Mouse (Mus musculus) heart, embryonic 10.5 days (tissue): ENCODE results near the gene N4bp1. TPM values are rescaled to one million over a fixed set of nuclear protein-coding genes. Genes with fewer than 3 reads are reported as not detected.
A peak's percentile ranks its signal among the peaks of the same experiment; 100 is the strongest.

Experiments
- DNase-seq: peaks from one replicate; pipeline ENCODE4 v3.0.0-alpha.2; 2017; ENCODE audit warnings: low spot score
- H3K27ac ChIP-seq: fragments of 300-500 bp; sonication (generic); 2 replicates; pipeline ENCODE4 v1.5.1; 2016; ENCODE audit warnings: mild to moderate bottlenecking
- H3K27me3 ChIP-seq: fragments of 300-500 bp; sonication (generic); 2 replicates; pipeline ENCODE4 v1.6.1; 2016; ENCODE audit warnings: mild to moderate bottlenecking; ENCODE audit not compliant: poor library complexity, insufficient read depth, severe bottlenecking
- H3K36me3 ChIP-seq: fragments of 300-500 bp; sonication (generic); 2 replicates; pipeline ENCODE4 v1.6.1; 2016; ENCODE audit warnings: mild to moderate bottlenecking, moderate library complexity
- H3K4me1 ChIP-seq: fragments of 300-500 bp; sonication (generic); 2 replicates; pipeline ENCODE4 v1.6.1; 2016; ENCODE audit warnings: mild to moderate bottlenecking
- H3K4me3 ChIP-seq: fragments of 300-500 bp; sonication (generic); 2 replicates; pipeline ENCODE4 v1.5.1; 2016; ENCODE audit warnings: mild to moderate bottlenecking, moderate library complexity
- H3K9me3 ChIP-seq: fragments of 300-500 bp; sonication (generic); 2 replicates; pipeline ENCODE4 v1.6.1; 2016; ENCODE audit warnings: mild to moderate bottlenecking, moderate library complexity
- WGBS: fragments of 180-500 bp; shearing (Covaris S2); methylation state at CpG from one replicate; pipeline ENCODE4 v1.1.7; 2016; 5-methylcytosine and 5-hydroxymethylcytosine counted together
- polyA plus RNA-seq: library from polyadenylated mRNA; unstranded; fragments of >200 nt; fragmentation: Nextera tagmentation; extraction: Ambion mirVana; gene quantifications from 2 replicates; pipeline ENCODE4 v1.2.1, GENCODE M21; 2016

Gene N4bp1
- polyA plus RNA-seq, 1 experiment from 2014 or later: 9.9 TPM

- Histone ChIP-seq H3K36me3 (no peaks in the 10 kb centered on the region), H3K27me3 (no peaks in the 10 kb centered on the region), H3K4me1 (no peaks in the 10 kb centered on the region), H3K27ac (no peak overlapping the region), H3K4me3 (no peak overlapping the region), H3K9me3 (no peaks in the 10 kb centered on the region)
- no peak for DNase-seq
Observed at GRCm38 (mm10) chr8:86826538-86826937, 58.5 kb downstream of the N4bp1 start.

GRCm38 (mm10) chr8:86825674-86826448 is 59.2 kb downstream of the N4bp1 start:
- WGBS: 78% methylated on average over 9 of the region's 9 CpGs

GRCm38 (mm10) chr8:86824735-86825134 is 60.3 kb downstream of the N4bp1 start:
- Histone ChIP-seq H3K27ac (no peak overlapping the region), H3K4me3 (no peak overlapping the region), H3K27me3 (no peaks in the 10 kb centered on the region), H3K36me3 (no peaks in the 10 kb centered on the region), H3K4me1 (0 out of 2 replicates have a peak, but pooled peaks cover 8% of the 10 kb centered on the region), H3K9me3 (no peaks in the 10 kb centered on the region)
- DNase-seq: no peak
- 75% methylated on average over 4 of the region's 4 CpGs for WGBS

More at GRCm38 (mm10) chr8:86825674-86826448, 59.2 kb downstream of the N4bp1 start:
- no peak for DNase-seq
- no peak overlapping the region for H3K4me3 ChIP-seq
- H3K27ac ChIP-seq: no peak overlapping the region
- H3K27me3 ChIP-seq: no peaks in the 10 kb centered on the region
- no peaks in the 10 kb centered on the region for H3K36me3 ChIP-seq
- 0 out of 2 replicates have a peak, but pooled peaks cover 4% of the 10 kb centered on the region for H3K4me1 ChIP-seq
- H3K9me3 ChIP-seq: no peaks in the 10 kb centered on the region

- 11% methylated on average over 3 of the region's 3 CpGs for WGBS
- H3K27me3 ChIP-seq: no peaks in the 10 kb centered on the region
Observed at GRCm38 (mm10) chr8:86820756-86821201, 64.3 kb downstream of the N4bp1 start.

GRCm38 (mm10) chr8:86820186-86820755 is 64.8 kb downstream of the N4bp1 start:
- H3K27ac ChIP-seq: 0 out of 2 replicates have a peak overlapping the region, but pooled peaks have one; percentile 22
- H3K36me3 ChIP-seq: no peaks in the 10 kb centered on the region
- DNase-seq: no peak
- no peak overlapping the region for H3K4me3 ChIP-seq
- peaks cover 9% of the 10 kb centered on the region; the same call in 1 of the 2 replicates for H3K4me1 ChIP-seq
- WGBS: 55% methylated on average over 2 of the region's 2 CpGs
- H3K27me3 ChIP-seq: no peaks in the 10 kb centered on the region
- H3K9me3 ChIP-seq: no peaks in the 10 kb centered on the region

More at GRCm38 (mm10) chr8:86820756-86821201, 64.3 kb downstream of the N4bp1 start:
- Histone ChIP-seq H3K4me3 (no peak overlapping the region), H3K36me3 (no peaks in the 10 kb centered on the region), H3K27ac (no peak overlapping the region), H3K9me3 (no peaks in the 10 kb centered on the region), H3K4me1 (0 out of 2 replicates have a peak, but pooled peaks cover 8% of the 10 kb centered on the region)
- DNase-seq: no peak

- Histone ChIP-seq H3K36me3 (no peaks in the 10 kb centered on the region), H3K27ac (peak overlapping the region; percentile 11; the same call in 1 of the 2 replicates), H3K9me3 (no peaks in the 10 kb centered on the region), H3K4me1 (peaks cover 13% of the 10 kb centered on the region; the same call in 1 of the 2 replicates), H3K27me3 (no peaks in the 10 kb centered on the region), H3K4me3 (no peak overlapping the region)
- no peak for DNase-seq
- WGBS: 51% methylated on average over 6 of the region's 6 CpGs
Observed at GRCm38 (mm10) chr8:86819426-86819825, 65.6 kb downstream of the N4bp1 start.

GRCm38 (mm10) chr8:86808990-86809960 is 75.8 kb downstream of the N4bp1 start:
- DNase-seq: no peak
- WGBS: 73% methylated on average over 12 of the region's 15 CpGs
- Histone ChIP-seq H3K9me3 (no peaks in the 10 kb centered on the region), H3K4me1 (0 out of 2 replicates have a peak, but pooled peaks cover 5% of the 10 kb centered on the region), H3K27me3 (no peaks in the 10 kb centered on the region), H3K4me3 (no peak overlapping the region), H3K36me3 (no peaks in the 10 kb centered on the region), H3K27ac (no peak overlapping the region)

GRCm38 (mm10) chr8:86808239-86808638 is 76.8 kb downstream of the N4bp1 start:
- H3K27ac ChIP-seq: no peak overlapping the region
- 76% methylated on average over 5 of the region's 5 CpGs for WGBS
- no peak for DNase-seq
- H3K36me3 ChIP-seq: no peaks in the 10 kb centered on the region
- H3K4me1 ChIP-seq: 0 out of 2 replicates have a peak, but pooled peaks cover 5% of the 10 kb centered on the region
- no peaks in the 10 kb centered on the region for H3K27me3 ChIP-seq
- no peak overlapping the region for H3K4me3 ChIP-seq
- no peaks in the 10 kb centered on the region for H3K9me3 ChIP-seq

GRCm38 (mm10) chr8:86801988-86802387 is 83.1 kb downstream of the N4bp1 start:
- no peak overlapping the region for H3K4me3 ChIP-seq
- no peaks in the 10 kb centered on the region for H3K36me3 ChIP-seq
- H3K9me3 ChIP-seq: no peaks in the 10 kb centered on the region
- H3K4me1 ChIP-seq: 0 out of 2 replicates have a peak, but pooled peaks cover 9% of the 10 kb centered on the region
- H3K27me3 ChIP-seq: no peaks in the 10 kb centered on the region
- no peak for DNase-seq
- WGBS: 22% methylated on average over 6 of the region's 6 CpGs
- no peak overlapping the region for H3K27ac ChIP-seq

- Histone ChIP-seq H3K9me3 (no peaks in the 10 kb centered on the region), H3K36me3 (no peaks in the 10 kb centered on the region), H3K27ac (0 out of 2 replicates have a peak overlapping the region, but pooled peaks have one; percentile 36), H3K4me3 (no peak overlapping the region), H3K27me3 (no peaks in the 10 kb centered on the region), H3K4me1 (0 out of 2 replicates have a peak, but pooled peaks cover 9% of the 10 kb centered on the region)
- no peak for DNase-seq
- WGBS: 58% methylated on average over 4 of the region's 4 CpGs
Observed at GRCm38 (mm10) chr8:86800966-86801365, 84.1 kb downstream of the N4bp1 start.

- 79% methylated on average over 6 of the region's 6 CpGs for WGBS
- H3K36me3 ChIP-seq: no peaks in the 10 kb centered on the region
- H3K4me1 ChIP-seq: peaks cover 14% of the 10 kb centered on the region; the same call in 1 of the 2 replicates
- no peaks in the 10 kb centered on the region for H3K9me3 ChIP-seq
- H3K27ac ChIP-seq: no peak overlapping the region
- H3K4me3 ChIP-seq: no peak overlapping the region
- H3K27me3 ChIP-seq: no peaks in the 10 kb centered on the region
- DNase-seq: no peak
Observed at GRCm38 (mm10) chr8:86798141-86798540, 86.9 kb downstream of the N4bp1 start.

GRCm38 (mm10) chr8:86797705-86798104 is 87.4 kb downstream of the N4bp1 start:
- WGBS: 82% methylated on average over 2 of the region's 2 CpGs
- no peak for DNase-seq

More at GRCm38 (mm10) chr8:86797705-86798104, 87.4 kb downstream of the N4bp1 start:
- no peak overlapping the region for H3K4me3 ChIP-seq
- peaks cover 14% of the 10 kb centered on the region; the same call in 1 of the 2 replicates for H3K4me1 ChIP-seq
- H3K9me3 ChIP-seq: no peaks in the 10 kb centered on the region
- H3K27me3 ChIP-seq: no peaks in the 10 kb centered on the region
- no peak overlapping the region for H3K27ac ChIP-seq
- no peaks in the 10 kb centered on the region for H3K36me3 ChIP-seq
